Mouse (Mus musculus) ES-E14 (cell line): ENCODE data around the gene Auh. TPM values are rescaled to one million over a fixed set of nuclear protein-coding genes. Genes with fewer than 3 reads are reported as not detected.

Source experiments
- DNase-seq: peaks from one replicate; pipeline ENCODE4 v3.0.0-alpha.2; 2013; ENCODE audit warnings: low read depth, low spot score
- H3K27ac ChIP-seq: 2 replicates; pipeline ENCODE4 v1.5.1; 2012; ENCODE audit warnings: low read depth, mild to moderate bottlenecking, low read length, moderate library complexity, mixed read lengths; ENCODE audit not compliant: poor library complexity, insufficient read depth, severe bottlenecking
- H3K36me3 ChIP-seq: 2 replicates; pipeline ENCODE4 v1.6.1; 2012; ENCODE audit warnings: mild to moderate bottlenecking, low read length, moderate library complexity, mixed read lengths; ENCODE audit not compliant: control insufficient read depth, poor library complexity, insufficient read depth, severe bottlenecking
- H3K4me1 ChIP-seq, 2 experiments: fragments of 150-350 bp in 1 of 2; sonication (generic) in 1 of 2; 2 replicates each; pipeline ENCODE4 v1.6.1; 2012; ENCODE audit warnings: low read length in 2 of 2, mild to moderate bottlenecking in 1 of 2, mixed read lengths in 1 of 2; ENCODE audit not compliant: control insufficient read depth in 2 of 2, insufficient read depth in 2 of 2, poor library complexity in 1 of 2
- H3K4me3 ChIP-seq, 2 experiments: fragments of 150-350 bp in 1 of 2; sonication (generic) in 1 of 2; 2 replicates each; pipeline ENCODE4 v1.5.1; 2012; ENCODE audit warnings: low read length in 2 of 2, low read depth in 1 of 2, mild to moderate bottlenecking in 1 of 2, mixed read lengths in 1 of 2; ENCODE audit not compliant: insufficient read depth in 1 of 2, poor library complexity in 1 of 2, severe bottlenecking in 1 of 2
- H3K9ac ChIP-seq: 2 replicates; pipeline ENCODE4 v1.6.1; 2012; ENCODE audit warnings: low read depth, mild to moderate bottlenecking, low read length, mixed read lengths; ENCODE audit not compliant: poor library complexity, insufficient read depth, severe bottlenecking
- H3K9me3 ChIP-seq: fragments of 150-350 bp; sonication (generic); 2 replicates; pipeline ENCODE4 v1.6.1; 2012; ENCODE audit warnings: low read depth, mild to moderate bottlenecking, low read length; ENCODE audit not compliant: control insufficient read depth, insufficient read depth
- CHD2 ChIP-seq: IDR thresholded peaks from 2 replicates; pipeline ENCODE4 v1.6.1; 2014; ENCODE audit warnings: mild to moderate bottlenecking, low read depth, low read length, inconsistent platforms
- HCFC1 ChIP-seq: IDR thresholded peaks from 2 replicates; pipeline ENCODE4 v1.6.1; 2012; ENCODE audit warnings: low read length, inconsistent platforms, borderline replicate concordance; ENCODE audit not compliant: insufficient read depth
- MAFK ChIP-seq: IDR thresholded peaks from 2 replicates; pipeline ENCODE4 v1.6.1; 2014; ENCODE audit warnings: mild to moderate bottlenecking, low read depth, low read length, inconsistent platforms; ENCODE audit not compliant: insufficient read depth
- ZC3H11A ChIP-seq: IDR thresholded peaks from 2 replicates; pipeline ENCODE4 v1.6.1; 2012; ENCODE audit warnings: low read depth, mild to moderate bottlenecking, inconsistent platforms, low read length, borderline replicate concordance
- ZNF384 ChIP-seq: IDR thresholded peaks from 2 replicates; pipeline ENCODE4 v1.6.1; 2012; ENCODE audit warnings: low read depth, low read length, inconsistent platforms
- in situ Hi-C, 2 experiments: fragments of 600-800 bp; cut with MboI; formaldehyde crosslinking; loops; one replicate each; pipeline ENCODE4 v1.15.1; 2025; ENCODE audit warnings: low sequenced_read_pairs in 2 of 2, inconsistent platforms in 1 of 2; ENCODE audit not compliant: unreplicated experiment in 2 of 2
- total RNA-seq: library from RNA; depleted of rRNA; stranded (reverse); fragments of 300-350 nt; gene quantifications from 2 replicates; pipeline ENCODE4 v1.2.3, GENCODE M21; 2012

The Auh gene
- total RNA-seq, 1 experiment: 14.5 TPM

GRCm38 (mm10) chr13:52806029-52806428 lies 123.5 kb downstream of the Auh start:
- H3K9me3 ChIP-seq: no peaks in the 10 kb centered on the region
- peaks cover 0 to 4% of the 10 kb centered on the region in 2 experiments; a peak in 1 of 4 replicates for H3K4me1 ChIP-seq
- H3K9ac ChIP-seq: no peak overlapping the region
- TF ChIP-seq CHD2 (no peak), ZNF384 (no peak), HCFC1 (no peak), ZC3H11A (no peak), MAFK (no peak)
- DNase-seq: no peak
- no peak overlapping the region for H3K4me3 ChIP-seq
- in situ Hi-C loops: no loop called here
- no peak overlapping the region for H3K27ac ChIP-seq
- H3K36me3 ChIP-seq: no peaks in the 10 kb centered on the region

DNA sequence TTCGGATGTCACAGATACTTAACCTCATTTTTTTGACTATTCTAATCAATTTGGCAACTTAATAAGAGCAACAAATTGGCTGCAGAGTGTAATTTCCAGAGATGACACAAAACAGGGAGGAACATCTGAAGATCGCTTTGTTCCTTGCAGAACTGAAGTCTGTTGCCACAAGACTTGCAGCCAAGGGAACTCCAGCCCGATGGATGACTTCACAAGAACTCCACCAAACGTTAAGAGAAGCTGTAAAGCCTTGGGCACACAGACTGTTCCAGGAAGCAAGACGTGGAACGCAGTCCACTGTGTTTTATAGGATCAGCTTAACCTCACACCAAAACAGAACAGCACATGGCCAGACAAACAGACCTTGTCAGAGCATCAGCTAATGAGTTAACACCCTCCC lies 123.9 kb downstream of the Auh start:
- Histone ChIP-seq H3K4me3 (no peak overlapping the region), H3K36me3 (no peaks in the 10 kb centered on the region), H3K27ac (no peak overlapping the region), H3K9me3 (no peaks in the 10 kb centered on the region), H3K9ac (no peak overlapping the region), H3K4me1 (peaks cover 0 to 4% of the 10 kb centered on the region in 2 experiments; a peak in 1 of 4 replicates)
- TF ChIP-seq HCFC1 (no peak), ZC3H11A (no peak), CHD2 (no peak), ZNF384 (no peak), MAFK (no peak)
- DNase-seq: no peak
- in situ Hi-C loops: no loop called here

DNA sequence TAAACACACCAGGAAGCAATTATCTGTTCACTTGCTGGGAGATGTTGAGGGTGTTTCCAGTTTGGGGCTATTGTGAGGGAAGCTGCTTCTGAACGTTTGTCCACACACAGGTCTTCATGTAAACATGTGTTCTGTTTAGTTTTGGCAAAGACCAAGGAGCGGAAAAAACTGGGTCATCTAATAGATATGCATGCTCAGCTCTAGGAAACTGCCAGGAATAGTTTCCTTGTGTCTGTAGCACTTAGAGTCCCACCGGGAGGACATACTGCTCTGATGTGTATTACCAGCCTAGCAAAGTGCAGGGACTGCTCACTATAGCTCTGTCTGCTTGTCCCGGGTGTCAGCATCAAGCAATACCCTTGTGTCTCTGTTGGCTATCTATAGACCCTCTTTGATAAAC lies 127.0 kb downstream of the Auh start:
- no peak for DNase-seq
- H3K36me3 ChIP-seq: no peaks in the 10 kb centered on the region
- in situ Hi-C loops: no loop called here
- no peak overlapping the region for H3K4me3 ChIP-seq
- no peaks in the 10 kb centered on the region for H3K9me3 ChIP-seq
- H3K4me1 ChIP-seq: no peaks in the 10 kb centered on the region
- no peak overlapping the region for H3K27ac ChIP-seq
- H3K9ac ChIP-seq: no peak overlapping the region
- TF ChIP-seq ZC3H11A (no peak), MAFK (no peak), HCFC1 (no peak), ZNF384 (no peak), CHD2 (no peak)

DNA sequence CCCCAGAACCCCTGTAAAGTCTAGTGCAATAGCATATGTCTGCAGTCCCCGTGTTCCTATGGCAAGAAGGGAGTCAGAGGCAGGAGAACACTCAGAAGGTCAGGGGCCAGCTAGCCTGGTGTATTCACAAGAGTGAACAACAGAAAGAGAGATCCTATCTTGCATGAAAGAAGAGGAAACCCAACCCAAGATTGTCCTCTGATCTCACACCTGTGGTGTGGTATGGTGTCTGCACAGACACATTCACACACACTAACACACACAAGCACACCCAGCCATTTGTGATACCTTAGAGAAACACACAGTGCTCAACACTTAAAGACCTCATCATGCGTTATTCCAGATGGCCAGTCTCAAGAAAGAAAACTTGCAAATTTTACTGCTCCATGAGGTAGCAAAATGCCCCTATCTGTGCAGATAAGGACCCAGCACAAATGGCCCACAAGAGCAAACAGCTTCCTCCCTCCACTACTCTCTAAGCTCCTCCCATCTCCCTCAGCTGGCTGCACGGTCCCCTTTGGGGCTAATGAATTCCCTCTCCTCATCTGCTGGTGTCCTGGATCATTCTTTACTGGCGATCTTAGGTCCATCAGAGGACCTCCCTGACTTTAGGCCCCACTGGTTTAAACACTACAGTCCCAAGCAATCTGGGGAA lies 128.7 kb downstream of the Auh start:
- Histone ChIP-seq H3K9ac (no peak overlapping the region), H3K4me1 (no peaks in the 10 kb centered on the region), H3K9me3 (no peaks in the 10 kb centered on the region), H3K27ac (no peak overlapping the region), H3K36me3 (no peaks in the 10 kb centered on the region), H3K4me3 (no peak overlapping the region)
- TF ChIP-seq HCFC1: no peak
- TF ChIP-seq MAFK: no peak
- no peak for TF ChIP-seq ZNF384
- no peak for TF ChIP-seq ZC3H11A
- TF ChIP-seq CHD2: no peak
- in situ Hi-C loops: no loop called here
- DNase-seq: no peak
